Mouse (Mus musculus) thymus, postnatal 36 days (tissue): ENCODE data around the gene Chn2.

ENCODE experiments used
- DNase-seq, 2 experiments: peaks; one replicate each; pipeline ENCODE4 v3.0.0; 2022; ENCODE audit warnings: mixed read lengths in 2 of 2

Gene Chn2

DNA sequence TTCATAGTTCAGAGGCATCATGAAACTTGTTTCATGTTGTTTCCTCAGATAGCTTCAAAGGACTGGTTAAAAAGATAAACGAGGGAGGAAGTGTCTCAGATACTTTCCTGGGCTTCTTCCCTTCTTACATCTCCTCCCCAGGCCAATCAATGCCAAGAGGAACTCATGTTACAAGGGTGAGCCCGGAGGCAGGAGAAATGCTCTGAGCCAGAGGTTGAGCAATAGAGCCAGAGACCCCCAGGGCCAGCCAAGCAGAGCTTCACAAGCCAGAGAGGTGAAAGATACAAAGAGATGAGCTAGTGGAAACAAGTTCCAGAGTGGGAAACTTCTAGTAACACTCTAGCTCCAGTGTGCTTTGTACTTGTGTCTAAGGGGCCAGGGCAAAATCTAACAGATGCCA, 38.9 kb downstream of the Chn2 start:
- DNase-seq = peak in 1 of 2 experiments; percentile 11

GRCm38 (mm10) chr6:54079881-54080280, 40.5 kb downstream of the Chn2 start:
- DNase-seq = no peak

DNA sequence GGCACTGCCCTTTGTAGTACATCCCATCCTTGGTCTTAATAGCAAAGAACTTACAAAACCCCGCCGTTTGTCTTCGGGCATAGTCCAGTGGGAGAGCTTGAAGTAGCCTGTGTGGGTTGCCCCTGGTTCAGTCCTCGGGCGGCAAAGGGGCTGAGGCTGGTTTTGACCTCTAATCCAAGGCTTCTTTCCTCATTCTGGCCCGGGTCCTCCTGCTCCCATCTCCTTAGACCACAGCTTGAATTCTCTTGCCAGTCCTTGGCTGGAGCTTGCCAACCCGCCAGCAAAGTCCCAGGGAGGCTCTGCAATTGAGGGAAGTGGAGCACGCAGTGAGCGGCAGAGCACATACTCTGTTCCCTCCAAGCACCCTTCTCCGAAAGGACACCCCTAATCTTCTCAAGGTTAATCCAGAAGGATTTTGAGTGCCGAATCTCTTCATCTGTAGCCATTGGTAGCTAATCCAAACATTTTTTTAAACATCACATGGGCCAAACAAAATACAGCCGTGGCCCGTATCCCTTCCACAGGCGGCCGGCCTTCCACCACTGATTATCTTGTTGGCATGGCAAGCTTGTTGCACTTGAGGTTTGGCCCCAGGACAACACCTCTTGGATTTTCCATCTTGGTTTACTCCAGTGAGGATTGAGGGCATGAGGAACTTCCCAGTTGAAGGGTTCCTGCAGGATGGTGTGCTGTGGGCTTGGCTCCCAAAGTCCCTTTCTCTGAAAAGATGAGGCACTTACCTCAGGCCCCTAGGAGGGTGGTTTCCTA, 41.3 kb downstream of the Chn2 start:
- no peak for DNase-seq

DNA sequence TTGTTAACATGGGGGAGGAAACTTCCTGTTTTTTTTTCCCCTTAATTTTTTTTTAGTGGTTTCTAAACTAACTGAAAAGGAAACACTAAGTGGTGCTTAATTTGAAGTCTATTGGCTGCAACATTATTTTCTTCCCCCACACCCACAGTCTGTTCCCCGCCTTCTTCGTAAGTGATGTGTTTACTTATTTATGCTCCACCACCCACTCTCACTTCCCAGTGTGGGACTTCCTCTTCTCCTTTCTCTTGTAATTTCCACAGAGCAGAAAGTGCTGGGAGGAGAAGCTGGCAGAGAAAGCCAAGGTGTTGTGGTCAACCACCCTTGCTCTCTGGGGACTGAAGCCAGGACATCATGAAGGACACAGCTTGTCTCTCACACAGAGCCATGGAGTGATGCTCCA, 43.2 kb downstream of the Chn2 start:
- DNase-seq = no peak

DNA sequence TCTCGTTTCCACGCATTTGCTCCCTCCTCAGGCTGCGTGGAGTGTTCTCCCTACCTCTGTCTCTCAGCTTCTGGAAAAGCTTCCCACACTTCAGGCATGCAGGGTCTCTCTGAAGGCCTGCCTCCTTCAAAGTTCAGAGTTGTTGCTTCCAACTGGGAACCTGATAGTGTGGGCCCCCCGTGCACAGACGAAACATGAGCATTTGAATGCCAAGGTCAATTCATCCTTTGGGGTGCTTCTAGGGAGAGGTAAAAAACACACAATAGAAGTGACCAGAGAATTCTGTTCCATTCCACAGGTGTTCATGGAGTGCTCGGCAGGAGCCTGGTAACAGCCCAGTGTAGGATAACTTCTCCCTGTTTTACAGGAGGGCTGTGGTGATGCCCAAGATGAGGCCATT, 44.7 kb downstream of the Chn2 start:
- no peak for DNase-seq

GRCm38 (mm10) chr6:54085009-54085408, 45.7 kb downstream of the Chn2 start:
- no peak for DNase-seq

GRCm38 (mm10) chr6:54088168-54088567, 48.8 kb downstream of the Chn2 start:
- no peak for DNase-seq

DNA sequence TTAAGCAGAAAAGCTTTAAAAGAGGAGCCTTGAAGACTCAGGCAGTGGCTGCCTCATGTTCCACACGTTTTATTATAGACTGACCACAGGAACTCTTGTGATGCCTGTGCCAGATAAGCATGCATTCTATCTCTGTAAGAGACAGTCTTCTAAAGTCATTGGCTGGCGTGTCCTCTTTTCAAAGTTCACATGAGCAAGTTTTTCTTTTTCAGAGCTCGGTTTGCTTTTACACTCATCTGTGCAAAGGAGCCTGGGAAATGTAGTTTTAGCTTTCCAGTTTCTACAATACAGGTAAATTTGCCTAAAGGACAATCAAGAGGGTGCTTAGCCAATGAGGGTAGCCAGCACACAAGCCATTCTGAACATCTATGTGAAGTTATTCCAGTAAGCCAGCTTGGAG, 51.5 kb downstream of the Chn2 start:
- no peak for DNase-seq

DNA sequence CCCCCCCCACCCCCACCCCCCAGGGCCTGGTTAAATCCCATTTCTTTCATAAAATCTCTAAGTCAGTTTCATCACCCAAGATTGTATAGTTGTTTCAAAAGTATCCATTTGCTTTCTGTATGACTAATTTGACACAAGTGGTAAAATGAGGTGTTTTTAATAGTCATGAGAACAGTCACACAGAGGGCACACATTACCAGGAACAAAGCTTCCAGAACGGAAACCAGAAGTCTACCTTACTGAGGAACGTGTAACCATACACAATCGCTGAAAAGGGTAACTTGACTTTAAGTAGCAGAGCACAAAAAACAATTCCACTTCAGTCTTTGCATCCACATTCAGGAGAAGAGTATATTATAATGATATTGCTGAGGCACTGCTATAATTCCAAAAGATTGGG, 53.6 kb downstream of the Chn2 start:
- DNase-seq = no peak

DNA sequence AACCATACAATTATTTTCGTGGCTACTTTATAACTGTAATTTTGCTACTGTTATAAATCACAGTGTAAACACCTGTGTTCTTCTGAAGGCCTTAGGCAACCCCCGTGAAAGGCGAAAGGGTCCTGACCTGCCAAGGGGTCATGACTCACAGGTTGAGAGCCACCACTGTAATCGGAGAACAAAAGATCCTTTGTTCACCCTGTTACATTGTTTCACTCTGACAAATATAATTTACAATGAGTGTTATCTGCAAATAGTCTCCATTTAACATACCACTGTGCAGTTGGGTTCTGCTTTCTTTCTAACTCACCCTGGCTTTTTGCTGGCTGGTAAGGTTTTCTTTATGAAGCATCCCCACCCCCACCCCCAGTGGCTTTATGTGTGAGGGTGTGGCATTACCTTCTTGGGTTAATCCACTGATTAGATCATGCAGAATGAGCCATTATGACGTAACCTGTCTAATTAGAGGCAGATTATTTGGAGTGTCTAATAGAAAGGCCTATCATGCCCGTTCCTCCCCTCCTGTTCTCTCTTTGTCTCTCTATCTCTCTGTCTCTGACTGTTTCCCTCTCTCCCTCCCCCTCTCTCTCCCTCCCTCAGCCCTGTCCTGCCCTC, 56.9 kb downstream of the Chn2 start:
- DNase-seq = no peak

GRCm38 (mm10) chr6:54096836-54097235, 57.5 kb downstream of the Chn2 start:
- no peak for DNase-seq

DNA sequence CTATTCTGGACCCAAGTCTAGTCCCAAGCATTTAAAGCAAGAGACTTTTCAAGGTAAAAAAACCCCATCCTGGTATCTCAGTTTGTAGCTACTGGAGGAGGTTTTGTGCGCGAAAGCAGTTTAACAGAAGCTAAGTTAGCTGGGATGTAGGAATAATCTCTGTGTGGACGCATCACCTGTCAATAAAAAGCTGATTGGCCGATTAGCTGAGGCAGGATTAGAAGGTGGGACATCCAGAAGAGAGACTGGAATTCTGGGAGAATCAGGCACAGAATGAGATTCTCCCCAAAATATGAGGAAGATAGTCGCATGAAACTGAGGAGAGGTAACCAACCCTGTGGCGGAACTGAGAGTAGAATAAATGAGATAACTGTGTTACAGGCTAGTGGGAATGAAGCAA, 59.0 kb downstream of the Chn2 start:
- no peak for DNase-seq

DNA sequence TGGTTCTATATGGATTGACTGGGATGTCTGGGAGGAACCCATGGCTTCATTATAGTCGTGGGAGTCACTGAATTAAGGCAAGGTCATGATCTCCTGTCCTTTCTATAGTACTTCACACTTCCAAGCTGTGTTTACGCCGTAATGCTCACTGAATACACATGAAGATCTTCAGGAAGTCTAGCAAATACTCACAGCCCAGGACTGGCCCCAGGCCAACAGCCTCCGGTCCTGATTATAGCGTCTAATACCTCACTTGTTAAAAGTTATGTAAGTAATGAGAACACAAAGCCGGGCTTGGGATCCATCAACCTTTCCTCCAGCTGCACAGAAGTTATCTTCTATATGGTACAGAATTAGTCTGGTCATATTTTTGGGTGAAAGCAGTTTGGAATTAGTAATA, 60.3 kb downstream of the Chn2 start:
- DNase-seq = no peak

DNA sequence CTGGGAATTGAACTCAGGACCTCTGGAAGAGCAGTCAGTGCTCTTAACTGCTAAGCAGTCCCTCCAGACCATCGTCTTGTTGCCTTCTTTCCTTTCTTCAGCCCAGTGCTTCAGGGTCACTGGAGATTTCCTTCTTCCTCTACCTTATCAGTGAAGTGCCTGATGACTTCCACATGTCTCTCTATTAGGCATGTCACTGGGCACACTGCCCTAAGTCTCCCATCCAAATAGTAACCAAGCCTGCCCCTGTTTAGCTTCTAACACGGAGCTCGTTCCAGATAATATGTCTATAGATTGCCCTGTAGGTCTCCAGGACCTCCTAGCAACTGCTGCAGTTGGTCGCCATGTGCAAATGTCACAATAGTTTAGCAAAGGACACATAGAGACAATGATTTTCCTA, 62.9 kb downstream of the Chn2 start:
- DNase-seq = no peak

DNA sequence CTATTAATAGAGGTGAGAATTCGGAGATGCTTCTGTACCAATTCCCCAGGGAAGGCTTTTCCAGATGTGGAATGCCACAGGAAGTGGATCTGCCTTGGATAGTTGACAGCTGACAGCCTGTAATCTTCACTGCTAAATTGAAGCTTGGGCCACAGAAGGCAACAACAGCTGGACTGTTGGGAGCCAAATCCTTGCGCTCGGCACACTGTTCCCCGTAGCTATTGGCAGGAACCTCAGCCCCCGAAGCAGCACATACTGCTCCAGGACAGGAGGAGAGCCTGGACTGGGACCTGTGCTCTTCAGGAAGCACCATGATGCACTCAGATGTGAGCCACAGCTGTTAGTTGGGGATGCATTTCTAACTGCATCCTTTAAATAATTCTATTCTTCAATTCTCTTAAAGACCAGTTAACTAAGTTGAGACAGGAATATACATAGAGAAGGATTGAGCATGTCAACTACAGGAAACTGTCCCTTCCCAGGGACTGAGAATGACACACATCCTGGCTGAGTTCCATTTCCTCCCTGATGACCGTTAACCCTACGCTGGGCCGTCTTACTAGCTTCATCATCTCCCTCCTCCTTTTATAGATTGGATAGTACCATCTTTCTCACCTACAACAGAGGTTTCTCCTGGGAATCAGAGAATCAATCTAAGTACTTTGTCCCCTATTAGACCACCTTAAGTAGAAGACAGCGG, 64.1 kb downstream of the Chn2 start:
- DNase-seq = no peak

DNA sequence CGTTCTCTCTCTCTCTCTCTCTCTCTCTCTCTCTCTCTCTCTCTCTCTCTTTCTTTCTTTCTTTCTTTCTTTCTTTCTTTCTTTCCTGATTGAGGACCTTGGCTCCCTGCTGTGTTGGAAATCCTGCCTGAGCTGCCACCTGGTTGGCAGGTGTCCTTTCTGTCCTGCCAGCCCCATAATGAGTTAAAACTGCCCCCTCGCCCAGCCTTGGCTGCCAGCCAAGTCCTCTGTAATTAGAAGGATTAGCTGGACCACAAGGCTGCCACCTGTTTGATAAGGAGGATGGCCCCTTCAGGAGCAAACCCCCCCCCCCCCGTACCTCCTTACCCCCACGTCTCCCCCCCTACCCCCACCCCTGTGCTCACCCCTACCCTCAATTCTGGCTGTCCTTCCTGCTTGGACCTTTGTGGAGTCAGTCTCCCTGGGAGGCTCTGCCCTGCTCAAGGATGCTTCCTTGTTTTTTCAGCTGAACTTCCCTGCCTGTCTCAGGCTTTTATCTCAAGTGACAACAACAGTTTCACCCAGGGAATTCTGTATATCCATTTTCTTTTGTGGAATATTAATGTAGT, 72.1 kb downstream of the Chn2 start:
- no peak for DNase-seq

DNA sequence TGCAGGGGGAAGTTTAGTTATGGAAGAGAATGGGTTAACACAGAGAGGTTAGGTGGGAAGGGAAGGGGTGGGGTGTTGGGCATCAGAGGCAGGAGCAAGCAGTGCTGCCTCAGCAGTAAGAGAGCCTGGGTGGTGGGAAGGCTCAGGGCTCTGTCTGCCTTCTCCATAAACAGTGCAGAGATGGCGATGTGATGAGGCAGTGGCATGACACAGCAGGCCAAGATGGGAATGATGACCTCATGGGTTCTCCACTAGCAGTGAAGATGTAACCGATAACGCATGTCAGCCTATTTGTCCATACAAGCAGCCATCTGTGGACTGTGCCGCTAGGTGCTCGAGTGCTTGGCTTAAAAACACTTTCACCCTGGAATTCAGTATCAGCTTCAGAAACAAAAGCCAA, 74.0 kb downstream of the Chn2 start:
- DNase-seq = no peak

GRCm38 (mm10) chr6:54114412-54114811, 75.1 kb downstream of the Chn2 start:
- no peak for DNase-seq

GRCm38 (mm10) chr6:54116299-54116698, 76.9 kb downstream of the Chn2 start:
- no peak for DNase-seq

DNA sequence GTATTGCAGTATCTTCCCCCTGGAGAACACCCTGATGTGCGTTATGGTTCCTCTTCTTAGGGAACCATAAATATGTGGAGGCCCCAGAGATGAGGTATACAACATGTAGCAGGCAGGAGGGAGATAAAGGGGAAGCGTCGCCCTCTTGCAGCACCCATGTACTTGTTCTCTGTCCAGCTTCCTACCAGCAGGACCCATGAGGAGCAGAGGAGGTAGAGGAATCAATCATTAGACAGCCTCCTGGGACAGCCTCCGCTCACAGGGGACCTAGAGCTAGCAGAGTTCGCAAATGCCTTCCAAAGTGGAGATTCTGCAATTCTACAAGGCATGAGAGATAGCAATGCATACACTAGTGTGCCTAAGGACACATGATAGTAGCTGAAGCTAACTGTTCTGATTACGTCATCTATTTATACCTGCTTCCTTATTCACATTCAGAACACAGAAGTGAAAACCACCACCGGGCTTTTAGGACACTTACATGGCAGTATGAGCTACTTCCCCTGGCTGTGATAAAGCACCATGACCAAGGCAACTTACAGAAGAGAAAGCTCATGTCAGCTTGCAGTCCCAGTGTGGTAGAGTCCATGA, 77.7 kb downstream of the Chn2 start:
- DNase-seq = no peak

- no peak for DNase-seq
These were observed 79.0 kb downstream of the Chn2 start for GRCm38 (mm10) chr6:54118395-54118794.

- no peak for DNase-seq
These were observed 79.5 kb downstream of the Chn2 start for GRCm38 (mm10) chr6:54118897-54119296.

DNA sequence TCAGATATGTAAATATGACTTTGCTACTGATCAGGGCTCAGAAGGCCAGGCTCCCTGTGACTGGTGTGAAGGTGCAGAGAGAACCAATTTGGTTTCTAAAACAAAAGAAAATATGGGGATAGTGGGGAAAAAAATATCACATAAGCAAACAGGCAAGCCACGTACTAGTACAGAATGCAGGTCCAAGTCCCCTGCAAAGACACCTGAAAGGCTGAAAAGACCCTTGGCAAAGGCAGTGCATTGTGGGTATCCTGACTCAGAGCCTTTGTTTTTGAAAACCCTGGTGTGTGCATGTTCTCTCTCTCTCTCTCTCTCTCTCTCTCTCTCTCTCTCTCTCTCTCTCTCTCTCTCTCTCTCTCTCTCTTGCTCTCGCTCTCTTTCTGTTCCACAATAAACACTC, 80.1 kb downstream of the Chn2 start:
- no peak for DNase-seq
